Mouse (Mus musculus) CH12.LX (cell line): ENCODE measurements at regions not wholly inside any gene's neighbourhood (a gene's known extent, or its start where the extent isn't known, plus 50 kb on each side); places are given as distances from the start of the nearest gene placed in this dataset.
A peak's percentile ranks its signal among the peaks of the same experiment; 100 is the strongest.

Source experiments
- DNase-seq: peaks from one replicate; pipeline ENCODE4 v3.0.0-alpha.2; 2013; ENCODE audit errors: extremely low read depth
- H3K27ac ChIP-seq: 2 replicates; pipeline ENCODE4 v1.5.1; 2012; ENCODE audit warnings: low read depth, mild to moderate bottlenecking, control low read depth, moderate library complexity; ENCODE audit not compliant: insufficient read depth
- H3K27me3 ChIP-seq: replicated peaks from 2 replicates; pipeline ENCODE3; 2012; ENCODE audit warnings: inconsistent platforms
- H3K36me3 ChIP-seq, 2 experiments: replicated peaks in 1 of 2; 2 replicates each; pipeline versions ENCODE3 to v1.6.1; 2012; ENCODE audit warnings: inconsistent platforms in 1 of 2, low read length in 1 of 2, mild to moderate bottlenecking in 1 of 2, mixed read lengths in 1 of 2, moderate library complexity in 1 of 2; ENCODE audit not compliant: control insufficient read depth in 1 of 2, insufficient read depth in 1 of 2
- H3K4me1 ChIP-seq, 2 experiments: 2 replicates each; pipeline ENCODE4 v1.6.1; 2012; ENCODE audit warnings: inconsistent platforms in 1 of 2, moderate library complexity in 1 of 2; ENCODE audit not compliant: insufficient read depth in 2 of 2, control insufficient read depth in 1 of 2
- H3K4me2 ChIP-seq: 2 replicates; pipeline ENCODE4 v1.6.1; 2012; ENCODE audit warnings: low read depth, mild to moderate bottlenecking, control low read depth; ENCODE audit not compliant: poor library complexity, insufficient read depth, severe bottlenecking
- H3K4me3 ChIP-seq, 3 experiments: fragments of 150-350 bp in 1 of 3; sonication (generic) in 1 of 3; replicated peaks in 1 of 3; 2 replicates each; pipeline versions ENCODE3 to v1.5.1; 2011 to 2012; ENCODE audit warnings: low read depth in 2 of 3, low read length in 2 of 3, mild to moderate bottlenecking in 2 of 3, moderate library complexity in 2 of 3, control low read depth in 1 of 3, improper control_type of control experiment in 1 of 3, inconsistent platforms in 1 of 3, mixed read lengths in 1 of 3; ENCODE audit not compliant: poor library complexity in 1 of 3
- H3K79me2 ChIP-seq: replicated peaks from 2 replicates; pipeline ENCODE4 v1.6.1; 2012; ENCODE audit warnings: mild to moderate bottlenecking, moderate library complexity; ENCODE audit not compliant: control insufficient read depth, poor library complexity, insufficient read depth, severe bottlenecking; ENCODE audit errors: extremely low read depth
- H3K9ac ChIP-seq: 2 replicates; pipeline ENCODE4 v1.6.1; 2012; ENCODE audit warnings: low read depth, mild to moderate bottlenecking, control low read depth, moderate library complexity; ENCODE audit not compliant: insufficient read depth
- H3K9me3 ChIP-seq: replicated peaks from 2 replicates; pipeline ENCODE3; 2012; ENCODE audit warnings: low read length, inconsistent platforms, mixed read lengths
- CTCF ChIP-seq, 2 experiments: IDR thresholded peaks in 1 of 2; conservative IDR thresholded peaks in 1 of 2; 2 replicates each; pipeline ENCODE4 v1.5.1; 2011 to 2012; ENCODE audit warnings: low read depth in 2 of 2, low read length in 2 of 2, improper control_type of control experiment in 1 of 2, inconsistent platforms in 1 of 2, mild to moderate bottlenecking in 1 of 2, moderate library complexity in 1 of 2
- E2F4 ChIP-seq: IDR thresholded peaks from 2 replicates; pipeline ENCODE4 v1.6.1; 2011; ENCODE audit warnings: low read depth, low read length, improper control_type of control experiment; ENCODE audit not compliant: insufficient replicate concordance
- GABPA ChIP-seq: IDR thresholded peaks from 2 replicates; pipeline ENCODE4 v1.6.1; 2012; ENCODE audit warnings: low read depth, low read length, improper control_type of control experiment, inconsistent platforms; ENCODE audit not compliant: insufficient replicate concordance
- IRF4 ChIP-seq: IDR thresholded peaks from 2 replicates; pipeline ENCODE4 v1.6.1; 2014; ENCODE audit warnings: low read depth, mild to moderate bottlenecking, inconsistent platforms, low read length, improper control_type of control experiment
- JUND ChIP-seq: conservative IDR thresholded peaks from 2 replicates; pipeline ENCODE4 v1.6.1; 2011; ENCODE audit warnings: low read depth, low read length, improper control_type of control experiment
- KAT2A ChIP-seq: IDR thresholded peaks from 2 replicates; pipeline ENCODE4 v1.6.1; 2012; ENCODE audit warnings: low read length, improper control_type of control experiment, inconsistent platforms; ENCODE audit not compliant: insufficient replicate concordance
- MAX ChIP-seq: IDR thresholded peaks from 2 replicates; pipeline ENCODE4 v1.6.1; 2011; ENCODE audit warnings: low read length, improper control_type of control experiment
- MXI1 ChIP-seq: IDR thresholded peaks from 2 replicates; pipeline ENCODE4 v1.6.1; 2011; ENCODE audit warnings: mild to moderate bottlenecking, low read depth, low read length, improper control_type of control experiment
- NELFE ChIP-seq: IDR thresholded peaks from 2 replicates; pipeline ENCODE4 v1.6.1; 2011; ENCODE audit warnings: low read depth, low read length, improper control_type of control experiment
- NRF1 ChIP-seq: IDR thresholded peaks from 2 replicates; pipeline ENCODE4 v1.6.1; 2014; ENCODE audit warnings: low read depth, mild to moderate bottlenecking, inconsistent platforms, low read length, improper control_type of control experiment, moderate library complexity
- POLR2A ChIP-seq: IDR thresholded peaks from 2 replicates; pipeline ENCODE4 v1.6.1; 2011; ENCODE audit warnings: low read depth, mild to moderate bottlenecking, improper control_type of control experiment, low read length
- POLR2AphosphoS2 ChIP-seq: IDR thresholded peaks from 2 replicates; pipeline ENCODE4 v1.6.1; 2011; ENCODE audit warnings: low read depth, low read length, improper control_type of control experiment
- RAD21 ChIP-seq: IDR thresholded peaks from 2 replicates; pipeline ENCODE4 v1.6.1; 2011; ENCODE audit warnings: low read depth, mild to moderate bottlenecking, low read length, improper control_type of control experiment, moderate library complexity
- RCOR1 ChIP-seq: conservative IDR thresholded peaks from 2 replicates; pipeline ENCODE4 v1.6.1; 2012; ENCODE audit warnings: low read depth, mild to moderate bottlenecking, inconsistent platforms, low read length, improper control_type of control experiment
- TBP ChIP-seq: conservative IDR thresholded peaks from 2 replicates; pipeline ENCODE4 v1.6.1; 2011; ENCODE audit warnings: low read depth, low read length, improper control_type of control experiment
- USF1 ChIP-seq: IDR thresholded peaks from 2 replicates; pipeline ENCODE4 v1.6.1; 2014; ENCODE audit warnings: low read depth, mild to moderate bottlenecking, inconsistent platforms, low read length, improper control_type of control experiment
- USF2 ChIP-seq: conservative IDR thresholded peaks from 2 replicates; pipeline ENCODE4 v1.6.1; 2011; ENCODE audit warnings: low read depth, low read length, improper control_type of control experiment
- ZMIZ1 ChIP-seq: IDR thresholded peaks from 2 replicates; pipeline ENCODE4 v1.6.1; 2012; ENCODE audit warnings: low read depth, mild to moderate bottlenecking, inconsistent platforms, low read length, improper control_type of control experiment
- dilution Hi-C: fragments of 300-500 bp; cut with MboI; formaldehyde crosslinking; loops from 2 replicates; pipeline ENCODE4 v1.14.3; 2020; ENCODE audit warnings: low sequenced_read_pairs; ENCODE audit not compliant: extremely low pct_unique_long_range_greater_than_20kb, extremely low pct_ligation_motif_present
- in situ Hi-C: fragments of 300-500 bp; cut with MboI; formaldehyde crosslinking; loops from 3 replicates; pipeline ENCODE4 v1.14.3; 2019; ENCODE audit warnings: low sequenced_read_pairs, low pct_ligation_motif_present, low pct_unique_long_range_greater_than_20kb, mixed read lengths

- H3K4me1 ChIP-seq = peaks cover 8 to 26% of the 10 kb centered on the region in 2 experiments
- no peak overlapping the region for H3K4me3 ChIP-seq
- no peak for DNase-seq
- no peak overlapping the region for H3K27ac ChIP-seq
- H3K9me3 ChIP-seq = no peaks in the 10 kb centered on the region
- dilution Hi-C loops (no loop called here), in situ Hi-C loops (no loop called here)
- H3K27me3 ChIP-seq = no peaks in the 10 kb centered on the region
- H3K79me2 ChIP-seq = no peaks in the 10 kb centered on the region
- H3K9ac ChIP-seq = no peak overlapping the region
- H3K4me2 ChIP-seq = no peak overlapping the region
- no peaks in the 10 kb centered on the region for H3K36me3 ChIP-seq
- no peak for TF ChIP-seq USF2
- TF ChIP-seq IRF4 = no peak
- TF ChIP-seq POLR2AphosphoS2 = no peak
- TF ChIP-seq NRF1 = no peak
- TF ChIP-seq NELFE = no peak
- TF ChIP-seq E2F4 = no peak
- no peak for TF ChIP-seq MAX
- TF ChIP-seq TBP = no peak
- no peak for TF ChIP-seq MXI1
- TF ChIP-seq USF1 = no peak
- no peak for TF ChIP-seq ZMIZ1
- TF ChIP-seq, all 38 proteins: peak for 0
These were observed 62.2 kb upstream of the Hmcn1 start for GRCm38 (mm10) chr1:151055396-151055795.

GRCm38 (mm10) chr1:151059546-151060136 is 66.4 kb upstream of the Hmcn1 start:
- no peak overlapping the region for H3K9ac ChIP-seq
- no peak overlapping the region for H3K4me3 ChIP-seq
- H3K79me2 ChIP-seq = no peaks in the 10 kb centered on the region
- H3K27ac ChIP-seq = no peak overlapping the region
- dilution Hi-C loops = no loop called here
- in situ Hi-C loops = no loop called here
- no peak for DNase-seq
- H3K27me3 ChIP-seq = no peaks in the 10 kb centered on the region
- H3K4me2 ChIP-seq = no peak overlapping the region
- H3K9me3 ChIP-seq = no peaks in the 10 kb centered on the region
- H3K36me3 ChIP-seq = no peaks in the 10 kb centered on the region
- H3K4me1 ChIP-seq = peaks cover 2 to 5% of the 10 kb centered on the region in 2 experiments; a peak in 2 of 4 replicates
- TF ChIP-seq KAT2A = no peak
- no peak for TF ChIP-seq MAX

GRCm38 (mm10) chr1:151065090-151065567 is 71.9 kb upstream of the Hmcn1 start:
- no peak overlapping the region for H3K9ac ChIP-seq
- H3K4me2 ChIP-seq = no peak overlapping the region
- in situ Hi-C loops = no loop called here
- H3K4me1 ChIP-seq = no peaks in the 10 kb centered on the region
- no peak for TF ChIP-seq GABPA
- peak; percentile 7 for TF ChIP-seq RAD21
- TF ChIP-seq POLR2A = no peak
- no peak for TF ChIP-seq JUND
- TF ChIP-seq RCOR1 = no peak
- TF ChIP-seq CTCF (conservative IDR thresholded peaks at IDR 0.05 in 1 of 2, IDR thresholded peaks at IDR 0.05 in 1 of 2; ENCODE audit: low read depth in 2 of 2, low read length in 2 of 2) = peak in 1 of 2 experiments; percentile 2; a peak in 1 of 4 replicates
- no peak for TF ChIP-seq NELFE
- no peak overlapping the region for H3K27ac ChIP-seq
- H3K27me3 ChIP-seq = no peaks in the 10 kb centered on the region
- no peaks in the 10 kb centered on the region for H3K79me2 ChIP-seq
- H3K4me3 ChIP-seq = no peak overlapping the region
- dilution Hi-C loops = no loop called here
- H3K36me3 ChIP-seq = no peaks in the 10 kb centered on the region
- no peak for DNase-seq
- H3K9me3 ChIP-seq = peaks cover 2% of the 10 kb centered on the region
